Mouse (Mus musculus) hindbrain, embryonic 10.5 days (tissue): ENCODE data around the gene Rbm20. TPM values are rescaled to one million over a fixed set of nuclear protein-coding genes. Genes with fewer than 3 reads are reported as not detected.

ENCODE experiments used
- DNase-seq: peaks from one replicate; pipeline ENCODE4 v3.0.0-alpha.2; 2017; ENCODE audit warnings: low spot score
- H3K27ac ChIP-seq: fragments of 300-500 bp; sonication (generic); 2 replicates; pipeline ENCODE4 v1.5.1; 2016; ENCODE audit warnings: mild to moderate bottlenecking, moderate library complexity
- H3K27me3 ChIP-seq: fragments of 300-500 bp; sonication (generic); 2 replicates; pipeline ENCODE4 v1.6.1; 2016; ENCODE audit warnings: mild to moderate bottlenecking; ENCODE audit not compliant: poor library complexity, insufficient read depth, severe bottlenecking
- H3K36me3 ChIP-seq: fragments of 300-500 bp; sonication (generic); 2 replicates; pipeline ENCODE4 v1.6.1; 2016; ENCODE audit warnings: mild to moderate bottlenecking, moderate library complexity
- H3K4me1 ChIP-seq: fragments of 300-500 bp; sonication (generic); replicated peaks from 2 replicates; pipeline ENCODE4 v1.6.1; 2016; ENCODE audit warnings: mild to moderate bottlenecking
- H3K4me3 ChIP-seq: fragments of 300-500 bp; sonication (generic); 2 replicates; pipeline ENCODE4 v1.5.1; 2016; ENCODE audit warnings: mild to moderate bottlenecking, moderate library complexity
- H3K9me3 ChIP-seq: fragments of 300-500 bp; sonication (generic); 2 replicates; pipeline ENCODE4 v1.6.1; 2016; ENCODE audit warnings: mild to moderate bottlenecking, moderate library complexity
- WGBS: fragments of 180-500 bp; shearing (Covaris S2); methylation state at CpG from one replicate; pipeline ENCODE4 v1.1.7; 2016; 5-methylcytosine and 5-hydroxymethylcytosine counted together
- polyA plus RNA-seq: library from polyadenylated mRNA; unstranded; fragments of >200 nt; fragmentation: Nextera tagmentation; extraction: Ambion mirVana; gene quantifications from 2 replicates; pipeline ENCODE4 v1.2.1, GENCODE M21; 2016

The Rbm20 gene
- polyA plus RNA-seq, 1 experiment from 2014 or later: 1.1 TPM

GRCm38 (mm10) chr19:53779402-53779801 is 102.3 kb downstream of the Rbm20 start:
- Histone ChIP-seq H3K27ac (no peak overlapping the region), H3K4me1 (no peaks in the 10 kb centered on the region; the same call in 1 of the 2 replicates), H3K27me3 (peaks cover 22% of the 10 kb centered on the region), H3K36me3 (no peaks in the 10 kb centered on the region), H3K9me3 (no peaks in the 10 kb centered on the region), H3K4me3 (no peak overlapping the region)
- no peak for DNase-seq
- WGBS: 86% methylated on average over 9 of the region's 9 CpGs

- DNase-seq: no peak
- H3K27ac ChIP-seq: no peak overlapping the region
- no peaks in the 10 kb centered on the region for H3K4me1 ChIP-seq
- no peaks in the 10 kb centered on the region for H3K36me3 ChIP-seq
- H3K4me3 ChIP-seq: no peak overlapping the region
- H3K27me3 ChIP-seq: peaks cover 22% of the 10 kb centered on the region
- no peaks in the 10 kb centered on the region for H3K9me3 ChIP-seq
- WGBS: 95% methylated on average over 4 of the region's 4 CpGs
Observed at GRCm38 (mm10) chr19:53779818-53780217, 102.7 kb downstream of the Rbm20 start.

- Histone ChIP-seq H3K4me1 (no peaks in the 10 kb centered on the region), H3K4me3 (no peak overlapping the region), H3K36me3 (no peaks in the 10 kb centered on the region), H3K27me3 (peaks cover 22% of the 10 kb centered on the region), H3K27ac (no peak overlapping the region), H3K9me3 (no peaks in the 10 kb centered on the region)
- WGBS: 73% methylated on average over 9 of the region's 9 CpGs
- no peak for DNase-seq
Observed at GRCm38 (mm10) chr19:53780752-53781602, 103.9 kb downstream of the Rbm20 start.

- 94% methylated on average over 7 of the region's 7 CpGs for WGBS
- no peaks in the 10 kb centered on the region for H3K9me3 ChIP-seq
- DNase-seq: no peak
- no peak overlapping the region for H3K27ac ChIP-seq
- H3K4me3 ChIP-seq: no peak overlapping the region
- peaks cover 22% of the 10 kb centered on the region for H3K27me3 ChIP-seq
- no peaks in the 10 kb centered on the region for H3K36me3 ChIP-seq
- no peaks in the 10 kb centered on the region for H3K4me1 ChIP-seq
Observed at GRCm38 (mm10) chr19:53781826-53782225, 104.7 kb downstream of the Rbm20 start.

GRCm38 (mm10) chr19:53785352-53785751 is 108.2 kb downstream of the Rbm20 start:
- Histone ChIP-seq H3K4me3 (no peak overlapping the region), H3K9me3 (no peaks in the 10 kb centered on the region), H3K27me3 (peaks cover 3% of the 10 kb centered on the region; the same call in 1 of the 2 replicates), H3K36me3 (no peaks in the 10 kb centered on the region), H3K27ac (no peak overlapping the region), H3K4me1 (no peaks in the 10 kb centered on the region)
- WGBS: 94% methylated on average over 3 of the region's 3 CpGs
- DNase-seq: no peak

- 80% methylated on average over 2 of the region's 2 CpGs for WGBS
Observed at GRCm38 (mm10) chr19:53786239-53786638, 109.1 kb downstream of the Rbm20 start.

GRCm38 (mm10) chr19:53786836-53787235 is 109.7 kb downstream of the Rbm20 start:
- H3K9me3 ChIP-seq: no peaks in the 10 kb centered on the region
- no peaks in the 10 kb centered on the region for H3K36me3 ChIP-seq
- no peak for DNase-seq
- WGBS: 84% methylated on average over 5 of the region's 5 CpGs
- no peak overlapping the region for H3K4me3 ChIP-seq
- H3K27ac ChIP-seq: no peak overlapping the region
- no peaks in the 10 kb centered on the region for H3K4me1 ChIP-seq
- no peaks in the 10 kb centered on the region for H3K27me3 ChIP-seq

More at GRCm38 (mm10) chr19:53786239-53786638, 109.1 kb downstream of the Rbm20 start:
- Histone ChIP-seq H3K27me3 (no peaks in the 10 kb centered on the region), H3K27ac (no peak overlapping the region), H3K36me3 (no peaks in the 10 kb centered on the region), H3K4me3 (no peak overlapping the region), H3K9me3 (no peaks in the 10 kb centered on the region), H3K4me1 (no peaks in the 10 kb centered on the region)
- no peak for DNase-seq

GRCm38 (mm10) chr19:53788621-53789331 is 111.7 kb downstream of the Rbm20 start:
- Histone ChIP-seq H3K27ac (no peak overlapping the region), H3K4me1 (no peaks in the 10 kb centered on the region), H3K9me3 (no peaks in the 10 kb centered on the region), H3K27me3 (no peaks in the 10 kb centered on the region), H3K36me3 (no peaks in the 10 kb centered on the region), H3K4me3 (no peak overlapping the region)
- no peak for DNase-seq
- WGBS: 83% methylated on average over 14 of the region's 14 CpGs

GRCm38 (mm10) chr19:53789571-53789970 is 112.5 kb downstream of the Rbm20 start:
- no peak overlapping the region for H3K27ac ChIP-seq
- no peak for DNase-seq
- no peaks in the 10 kb centered on the region for H3K36me3 ChIP-seq
- H3K9me3 ChIP-seq: no peaks in the 10 kb centered on the region
- no peaks in the 10 kb centered on the region for H3K4me1 ChIP-seq
- no peak overlapping the region for H3K4me3 ChIP-seq
- no peaks in the 10 kb centered on the region for H3K27me3 ChIP-seq
- 82% methylated on average over 7 of the region's 7 CpGs for WGBS

GRCm38 (mm10) chr19:53791751-53792720 is 114.9 kb downstream of the Rbm20 start:
- 79% methylated on average over 20 of the region's 20 CpGs for WGBS
- H3K27ac ChIP-seq: no peak overlapping the region

GRCm38 (mm10) chr19:53792976-53793897 is 116.1 kb downstream of the Rbm20 start:
- no peak for DNase-seq
- Histone ChIP-seq H3K4me3 (no peak overlapping the region), H3K27me3 (no peaks in the 10 kb centered on the region), H3K9me3 (no peaks in the 10 kb centered on the region), H3K4me1 (peaks cover 3% of the 10 kb centered on the region; the same call in 1 of the 2 replicates), H3K36me3 (no peaks in the 10 kb centered on the region), H3K27ac (no peak overlapping the region)
- 88% methylated on average over 37 of the region's 37 CpGs for WGBS

More at GRCm38 (mm10) chr19:53791751-53792720, 114.9 kb downstream of the Rbm20 start:
- Histone ChIP-seq H3K4me1 (no peaks in the 10 kb centered on the region), H3K27me3 (no peaks in the 10 kb centered on the region), H3K36me3 (no peaks in the 10 kb centered on the region), H3K9me3 (no peaks in the 10 kb centered on the region), H3K4me3 (no peak overlapping the region)
- DNase-seq: no peak
